Mouse (Mus musculus): ENCODE data around the gene Pfdn5. TPM values are rescaled to one million over a fixed set of nuclear protein-coding genes. Genes with fewer than 3 reads are reported as not detected.

Pfdn5 gene
- polyA plus RNA-seq, 1 experiment from 2014 or later, result 172 TPM

- Histone ChIP-seq H3K4me1 (ENCODE audit: insufficient read depth) (peaks cover 13% of the 10 kb centered on the region), H3K27me3 (ENCODE audit: insufficient read depth, low read length) (no peaks in the 10 kb centered on the region), H3K9ac (replicated peaks) (peak overlapping the region; percentile 67), H3K27ac (ENCODE audit: low read depth) (peak overlapping the region; percentile 60; the same call in 1 of the 2 replicates), H3K4me3 (ENCODE audit: low read depth, low read length) (peak overlapping the region; percentile 65), H3K9me3 (ENCODE audit: low read length) (no peaks in the 10 kb centered on the region), H3K4me2 (ENCODE audit: low read depth, low read length) (peak overlapping the region; percentile 98), H3K36me3 (replicated peaks; ENCODE audit: insufficient read depth, low read length) (no peaks in the 10 kb centered on the region)
- 0% methylated on average over 7 of the region's 7 CpGs for WGBS (ENCODE audit: insufficient replicate concordance)
- DNase-seq (peak; percentile 92), ATAC-seq (peak; percentile 88)
- TF ChIP-seq CTCF (IDR thresholded peaks at IDR 0.05; ENCODE audit: low read depth) (peak; percentile 96), EP300 (IDR thresholded peaks at IDR 0.05; ENCODE audit: low read depth) (no peak)
Observed at GRCm38 (mm10) chr15:102377163-102377543, 51.2 kb downstream of the Pfdn5 start.

- H3K27me3 ChIP-seq (ENCODE audit: insufficient read depth, low read length), result no peaks in the 10 kb centered on the region
- peak overlapping the region; percentile 65; the same call in 1 of the 2 replicates for H3K4me3 ChIP-seq (ENCODE audit: low read depth, low read length)
- no peaks in the 10 kb centered on the region for H3K9me3 ChIP-seq (ENCODE audit: low read length)
- 8% methylated on average over 10 of the region's 10 CpGs for WGBS (ENCODE audit: insufficient replicate concordance)
- H3K36me3 ChIP-seq (replicated peaks; ENCODE audit: insufficient read depth, low read length), result no peaks in the 10 kb centered on the region
- 0 out of 2 replicates have a peak, but pooled peaks have one; percentile 21 for ATAC-seq
- peak overlapping the region; percentile 29; the same call in 1 of the 2 replicates for H3K27ac ChIP-seq (ENCODE audit: low read depth)
- peak overlapping the region; percentile 98 for H3K4me2 ChIP-seq (ENCODE audit: low read depth, low read length)
- no peak for DNase-seq
- H3K4me1 ChIP-seq (ENCODE audit: insufficient read depth), result peaks cover 13% of the 10 kb centered on the region
- TF ChIP-seq CTCF (IDR thresholded peaks at IDR 0.05; ENCODE audit: low read depth), result no peak
- 0 out of 2 replicates have a peak, but pooled peaks have one; percentile 26 for TF ChIP-seq EP300 (IDR thresholded peaks at IDR 0.05; ENCODE audit: low read depth)
- H3K9ac ChIP-seq (replicated peaks), result 0 out of 2 replicates have a peak overlapping the region, but pooled peaks have one; percentile 9
Observed at GRCm38 (mm10) chr15:102377810-102378262, 51.9 kb downstream of the Pfdn5 start.

Other genes starting within 250 kb of the Pfdn5 start
- gene Tns2, start 225.7 kb upstream of the Pfdn5 start, polyA plus RNA-seq (2015; fragmentation: Nextera tagmentation; extraction: Ambion mirVana), result 9.2 TPM in 2 replicates
- gene Spryd3, start 189.9 kb upstream of the Pfdn5 start, polyA plus RNA-seq (2015; fragmentation: Nextera tagmentation; extraction: Ambion mirVana), result 9.2 and 10.0 TPM in 2 replicates
- gene Igfbp6, start 181.8 kb upstream of the Pfdn5 start, polyA plus RNA-seq (2015; fragmentation: Nextera tagmentation; extraction: Ambion mirVana), result 4.8 and 5.9 TPM in 2 replicates
- 10.9 and 13.6 TPM in 2 replicates for gene Soat2, start 175.6 kb upstream of the Pfdn5 start, polyA plus RNA-seq (2015; fragmentation: Nextera tagmentation; extraction: Ambion mirVana)
- 10.7 and 11.6 TPM in 2 replicates for gene Zfp740, start 122.9 kb upstream of the Pfdn5 start, polyA plus RNA-seq (2015; fragmentation: Nextera tagmentation; extraction: Ambion mirVana)
- gene Csad, start 121.4 kb upstream of the Pfdn5 start, polyA plus RNA-seq (2015; fragmentation: Nextera tagmentation; extraction: Ambion mirVana), result 224 and 243 TPM in 2 replicates
- gene Itgb7, start 94.2 kb upstream of the Pfdn5 start, polyA plus RNA-seq (2015; fragmentation: Nextera tagmentation; extraction: Ambion mirVana), result 5.8 and 8.6 TPM in 2 replicates
- 2.4 and 2.6 TPM in 2 replicates for gene Rarg, start 68.6 kb upstream of the Pfdn5 start, polyA plus RNA-seq (2015; fragmentation: Nextera tagmentation; extraction: Ambion mirVana)
- gene Gm9918, start 55.6 kb upstream of the Pfdn5 start, polyA plus RNA-seq (2015; fragmentation: Nextera tagmentation; extraction: Ambion mirVana), result not detected in 2 replicates
- gene Mfsd5, start 46.7 kb upstream of the Pfdn5 start, polyA plus RNA-seq (2015; fragmentation: Nextera tagmentation; extraction: Ambion mirVana), result 25.4 and 27.4 TPM in 2 replicates
- gene Espl1, start 29.9 kb upstream of the Pfdn5 start, polyA plus RNA-seq (2015; fragmentation: Nextera tagmentation; extraction: Ambion mirVana), result 7.3 and 7.8 TPM in 2 replicates
- gene Myg1, start 5.6 kb downstream of the Pfdn5 start, polyA plus RNA-seq (2015; fragmentation: Nextera tagmentation; extraction: Ambion mirVana), result 28.1 and 30.8 TPM in 2 replicates
- gene Aaas, start 24.7 kb downstream of the Pfdn5 start, polyA plus RNA-seq (2015; fragmentation: Nextera tagmentation; extraction: Ambion mirVana), result 15.6 and 18.8 TPM in 2 replicates
- gene Sp7, start 41.1 kb downstream of the Pfdn5 start, polyA plus RNA-seq (2015; fragmentation: Nextera tagmentation; extraction: Ambion mirVana), result not detected in 2 replicates
- gene Sp1, start 80.0 kb downstream of the Pfdn5 start, polyA plus RNA-seq (2015; fragmentation: Nextera tagmentation; extraction: Ambion mirVana), result 2.8 and 2.9 TPM in 2 replicates
- gene Amhr2, start 119.3 kb downstream of the Pfdn5 start, polyA plus RNA-seq (2015; fragmentation: Nextera tagmentation; extraction: Ambion mirVana), result 0.36 and 0.60 TPM in 2 replicates
- gene Prr13, start 132.9 kb downstream of the Pfdn5 start, polyA plus RNA-seq (2015; fragmentation: Nextera tagmentation; extraction: Ambion mirVana), result 76.0 and 77.2 TPM in 2 replicates
- 68.4 and 70.9 TPM in 2 replicates for gene Pcbp2, start 144.4 kb downstream of the Pfdn5 start, polyA plus RNA-seq (2015; fragmentation: Nextera tagmentation; extraction: Ambion mirVana)
- not detected in 2 replicates for gene Gm10337, start 177.6 kb downstream of the Pfdn5 start, polyA plus RNA-seq (2015; fragmentation: Nextera tagmentation; extraction: Ambion mirVana)
- gene Map3k12, start 190.9 kb downstream of the Pfdn5 start, polyA plus RNA-seq (2015; fragmentation: Nextera tagmentation; extraction: Ambion mirVana), result 0.53 and 0.85 TPM in 2 replicates
- gene Tarbp2, start 192.1 kb downstream of the Pfdn5 start, polyA plus RNA-seq (2015; fragmentation: Nextera tagmentation; extraction: Ambion mirVana), result 26.8 and 27.8 TPM in 2 replicates
- 0.42 and 0.60 TPM in 2 replicates for gene Npff, start 198.8 kb downstream of the Pfdn5 start, polyA plus RNA-seq (2015; fragmentation: Nextera tagmentation; extraction: Ambion mirVana)